Mouse (Mus musculus): Measurements from ENCODE around the gene Mtg2.

DNA sequence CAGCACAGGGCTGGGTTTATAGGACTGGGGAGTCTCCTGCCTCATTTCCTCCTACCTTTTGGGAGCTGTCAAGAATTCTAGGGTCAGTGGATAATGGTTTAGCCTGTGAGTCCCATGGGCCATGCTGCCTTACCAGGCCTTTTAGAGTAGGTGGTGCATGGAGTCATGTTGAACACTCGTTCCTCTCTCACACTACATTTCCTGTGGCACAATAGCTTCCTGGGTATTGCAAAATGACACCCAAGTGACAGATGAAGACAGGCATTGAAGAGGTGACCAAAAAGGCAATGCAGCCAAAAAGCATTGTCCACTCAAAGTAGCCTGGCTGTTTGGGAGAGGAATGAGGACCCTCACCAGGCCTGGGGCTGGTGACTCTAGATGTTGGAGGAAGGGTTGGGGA lies 57.3 kb downstream of the Mtg2 start:
- TF ChIP-seq MAFK (IDR thresholded peaks at IDR 0.05; ENCODE audit: insufficient read depth, low read depth, low read length) (no peak), CHD2 (IDR thresholded peaks at IDR 0.05; ENCODE audit: low read depth, low read length) (no peak), ZC3H11A (IDR thresholded peaks at IDR 0.05; ENCODE audit: borderline replicate concordance, low read depth, low read length) (no peak), HCFC1 (IDR thresholded peaks at IDR 0.05; ENCODE audit: borderline replicate concordance, insufficient read depth, low read length) (no peak)

Measured in ES-E14 (cell line).